15 mouse cellular contexts compared by ENCODE assay signal in genomic region chr6:103318081-103318480, GRCm38 (mm10).
A peak's percentile ranks its signal among the peaks of the same experiment; 100 is the strongest.
DNase-seq lines count a peak whose midpoint lies in the region; ATAC-seq and TF ChIP-seq lines count a peak whose summit lies in the region.
"Had no signal": no experiment of that assay in that cellular context is flagged by ENCODE, and none has a peak within 500 bp of the region (broad histone marks: within the 10 kb centered on the region; RNA-seq: fewer than 3 reads in every experiment).

No protein-coding gene starts in this region.

- H3K36me3 ChIP-seq in liver, adult 2 months (ENCODE audit: control insufficient read depth, insufficient read depth, low read length), result no peaks in the 10 kb centered on the region
- H3K36me3 ChIP-seq in liver, embryonic 12.5 days, result no peaks in the 10 kb centered on the region
- no peaks in the 10 kb centered on the region for H3K36me3 ChIP-seq in embryonic facial prominence, embryonic 10.5 days (replicated peaks)
- H3K36me3 ChIP-seq: heart, embryonic 12.5 days; limb, embryonic 13.5 days; neural tube, embryonic 12.5 days had no signal

- no peaks in the 10 kb centered on the region for H3K79me2 ChIP-seq in liver, adult 2 months (ENCODE audit: control insufficient read depth, insufficient read depth, low read length)

- no peaks in the 10 kb centered on the region for H3K27me3 ChIP-seq in liver, adult 2 months (ENCODE audit: control insufficient read depth, insufficient read depth, low read length)
- H3K27me3 ChIP-seq in liver, embryonic 12.5 days (replicated peaks), result no peaks in the 10 kb centered on the region
- no peaks in the 10 kb centered on the region for H3K27me3 ChIP-seq in embryonic facial prominence, embryonic 10.5 days (replicated peaks; ENCODE audit: low read depth, poor library complexity, severe bottlenecking)
- H3K27me3 ChIP-seq: heart, embryonic 12.5 days; limb, embryonic 13.5 days; neural tube, embryonic 12.5 days had no signal

- no peak overlapping the region for H3K9ac ChIP-seq in liver, adult 2 months (ENCODE audit: low read depth, low read length)
- H3K9ac ChIP-seq in liver, embryonic 12.5 days, result no peak overlapping the region
- H3K9ac ChIP-seq: heart, embryonic 12.5 days; limb, embryonic 13.5 days; neural tube, embryonic 12.5 days had no signal

- H3K4me2 ChIP-seq in liver, embryonic 12.5 days, result no peak overlapping the region
- H3K4me2 ChIP-seq: heart, embryonic 12.5 days; limb, embryonic 13.5 days; neural tube, embryonic 12.5 days had no signal

- WGBS in liver, adult 2 months, result 33% methylated on average over 6 of the region's 6 CpGs
- WGBS in liver, embryonic 12.5 days (ENCODE audit: insufficient replicate concordance), result 57% methylated on average over 6 of the region's 6 CpGs
- 13% methylated on average over 6 of the region's 6 CpGs for WGBS in embryonic facial prominence, embryonic 10.5 days

- TF ChIP-seq CTCF in liver, adult 2 months (IDR thresholded peaks at IDR 0.05; ENCODE audit: low read depth, low read length), result no peak

- H3K4me3 ChIP-seq in liver, adult 2 months (ENCODE audit: insufficient read depth, low read depth, low read length), result no peak overlapping the region
- no peak overlapping the region for H3K4me3 ChIP-seq in liver, embryonic 12.5 days
- no peak overlapping the region for H3K4me3 ChIP-seq in embryonic facial prominence, embryonic 10.5 days
- H3K4me3 ChIP-seq: erythroblast, embryonic 14.5 days; heart, embryonic 12.5 days; limb, embryonic 13.5 days; neural tube, embryonic 12.5 days had no signal

- peak; percentile 33 for DNase-seq in liver, adult 2 months (ENCODE audit: extremely low read depth, low read depth, low spot score)
- peak; percentile 23 for DNase-seq in Muller cell, postnatal 12 days (ENCODE audit: inconsistent ontology term)
- peak; percentile 32 for DNase-seq in embryonic facial prominence, embryonic 10.5 days (ENCODE audit: low spot score)
- DNase-seq in kidney, postnatal 10 days, result peak; percentile 48
- no peak for DNase-seq in urinary bladder, adult 2 months (ENCODE audit: low spot score)
- no peak for DNase-seq in adrenal gland, adult 2 months
- no peak for DNase-seq in layer of hippocampus, postnatal 36 days
- DNase-seq: cerebellum, adult 9-11 months had no signal

- H3K9me3 ChIP-seq in liver, embryonic 12.5 days (replicated peaks), result no peaks in the 10 kb centered on the region
- H3K9me3 ChIP-seq in embryonic facial prominence, embryonic 10.5 days, result no peaks in the 10 kb centered on the region
- H3K9me3 ChIP-seq: heart, embryonic 12.5 days; limb, embryonic 13.5 days; neural tube, embryonic 12.5 days had no signal

- no peak for TF ChIP-seq POLR2A in liver, adult 2 months (IDR thresholded peaks at IDR 0.05; ENCODE audit: extremely low read depth, insufficient read depth, low read length)

- no peak for ATAC-seq in liver, embryonic 12.5 days
- ATAC-seq: Patski had no signal

- H3K4me1 ChIP-seq in liver, adult 2 months (ENCODE audit: control insufficient read depth, insufficient read depth, low read length), result no peaks in the 10 kb centered on the region
- no peaks in the 10 kb centered on the region for H3K4me1 ChIP-seq in liver, embryonic 12.5 days
- peaks cover 22% of the 10 kb centered on the region for H3K4me1 ChIP-seq in embryonic facial prominence, embryonic 10.5 days
- H3K4me1 ChIP-seq: heart, embryonic 12.5 days; limb, embryonic 13.5 days had no signal

- H3K27ac ChIP-seq in liver, adult 2 months (replicated peaks; ENCODE audit: insufficient read depth, low read depth, low read length), result no peak overlapping the region; the same call in 1 of the 2 replicates
- no peak overlapping the region for H3K27ac ChIP-seq in liver, embryonic 12.5 days
- H3K27ac ChIP-seq in embryonic facial prominence, embryonic 10.5 days (replicated peaks), result no peak overlapping the region
- H3K27ac ChIP-seq: limb, embryonic 13.5 days; macrophage; neural tube, embryonic 12.5 days had no signal

Comparison
In these comparisons a context has a peak if more than half of its experiments do, and no peak if none do; other contexts are left out.
1. DNase-seq: peak in liver, adult 2 months (single experiment), Muller cell, postnatal 12 days (single experiment), embryonic facial prominence, embryonic 10.5 days (single experiment) and kidney, postnatal 10 days (single experiment); none in urinary bladder, adult 2 months (single experiment), adrenal gland, adult 2 months (single experiment) and layer of hippocampus, postnatal 36 days (0 of 2).